Comparison of ENCODE assay signal across 17 mouse cellular contexts in genomic region chr16:96408064-96408465, GRCm38 (mm10). TPM values are rescaled to one million over a fixed set of nuclear protein-coding genes. Genes with fewer than 3 reads are reported as not detected.
DNase-seq lines count a peak whose midpoint lies in the region; ATAC-seq and TF ChIP-seq lines count a peak whose summit lies in the region.
"Had no signal": no experiment of that assay in that cellular context is flagged by ENCODE, and none has a peak within 500 bp of the region (broad histone marks: within the 10 kb centered on the region; RNA-seq: fewer than 3 reads in every experiment).

No protein-coding gene starts in this region.

- no peak overlapping the region for H3K4me2 ChIP-seq in hindbrain, embryonic 13.5 days
- H3K4me2 ChIP-seq in stomach, postnatal 0 days (replicated peaks; ENCODE audit: low read depth): no peak overlapping the region
- H3K4me2 ChIP-seq: midbrain, embryonic 15.5 days; neural tube, embryonic 15.5 days had no signal

- no peak for TF ChIP-seq EP300 in stomach, postnatal 0 days (optimal IDR thresholded peaks at IDR 0.05)

- ATAC-seq in hindbrain, embryonic 13.5 days (ENCODE audit: low FRiP score): no peak
- peak; percentile 64 for ATAC-seq in stomach, postnatal 0 days (ENCODE audit: low FRiP score, low TSS enrichment)
- ATAC-seq in megakaryocyte progenitor cell, adult 5-6 weeks (replicated peaks; ENCODE audit: poor library complexity): no peak
- ATAC-seq: intestine, postnatal 0 days; midbrain, embryonic 15.5 days had no signal

- H3K27ac ChIP-seq in hindbrain, embryonic 10.5 days: no peak overlapping the region
- no peak overlapping the region for H3K27ac ChIP-seq in hindbrain, embryonic 13.5 days
- H3K27ac ChIP-seq in stomach, postnatal 0 days (replicated peaks): no peak overlapping the region
- H3K27ac ChIP-seq: midbrain, embryonic 15.5 days; neural tube, embryonic 15.5 days had no signal

- WGBS in hindbrain, embryonic 10.5 days: 32% methylated on average over 4 of the region's 4 CpGs
- WGBS in hindbrain, embryonic 13.5 days: 19% methylated on average over 4 of the region's 4 CpGs
- 3% methylated on average over 4 of the region's 4 CpGs for WGBS in stomach, postnatal 0 days

- peaks cover 6% of the 10 kb centered on the region for H3K4me1 ChIP-seq in hindbrain, embryonic 10.5 days (replicated peaks)
- H3K4me1 ChIP-seq in hindbrain, embryonic 13.5 days (replicated peaks): 0 out of 2 replicates have a peak, but pooled peaks cover 4% of the 10 kb centered on the region
- no peaks in the 10 kb centered on the region for H3K4me1 ChIP-seq in stomach, postnatal 0 days (replicated peaks; ENCODE audit: control insufficient read depth, insufficient read depth)
- H3K4me1 ChIP-seq: midbrain, embryonic 15.5 days; neural tube, embryonic 15.5 days had no signal

- TF ChIP-seq CTCF in stomach, postnatal 0 days (IDR thresholded peaks at IDR 0.05; ENCODE audit: low read depth): no peak

- H3K27me3 ChIP-seq in hindbrain, embryonic 10.5 days (ENCODE audit: insufficient read depth, poor library complexity, severe bottlenecking): no peaks in the 10 kb centered on the region
- no peaks in the 10 kb centered on the region for H3K27me3 ChIP-seq in hindbrain, embryonic 13.5 days
- no peaks in the 10 kb centered on the region for H3K27me3 ChIP-seq in stomach, postnatal 0 days (ENCODE audit: control insufficient read depth, insufficient read depth, low read length)
- H3K27me3 ChIP-seq: midbrain, embryonic 15.5 days; neural tube, embryonic 15.5 days had no signal

- H3K36me3 ChIP-seq in hindbrain, embryonic 10.5 days: no peaks in the 10 kb centered on the region
- H3K36me3 ChIP-seq in hindbrain, embryonic 13.5 days: no peaks in the 10 kb centered on the region
- no peaks in the 10 kb centered on the region for H3K36me3 ChIP-seq in stomach, postnatal 0 days (ENCODE audit: control insufficient read depth, insufficient read depth, low read length)
- H3K36me3 ChIP-seq: midbrain, embryonic 15.5 days; neural tube, embryonic 15.5 days had no signal

- DNase-seq in cerebellum, postnatal 14 days: peak; percentile 24 to 26
- DNase-seq in cerebellum, adult 9-10 months: no peak
- DNase-seq in hindbrain, embryonic 10.5 days (ENCODE audit: low spot score): peak; percentile 6
- DNase-seq in urinary bladder, postnatal 14 days (ENCODE audit: low spot score): peak; percentile 12
- DNase-seq in urinary bladder, adult 2 months (ENCODE audit: low spot score): no peak
- DNase-seq in stomach, postnatal 0 days (ENCODE audit: low spot score): peak; percentile 22
- DNase-seq: B cell, adult 2 months; lung, adult 18-20 months; right cerebral cortex, postnatal 25 days; thymus, adult 2 months had no signal

- H3K4me3 ChIP-seq in hindbrain, embryonic 10.5 days: no peak overlapping the region
- no peak overlapping the region for H3K4me3 ChIP-seq in hindbrain, embryonic 13.5 days
- H3K4me3 ChIP-seq in stomach, postnatal 0 days (ENCODE audit: low read depth, low read length): no peak overlapping the region
- H3K4me3 ChIP-seq: midbrain, embryonic 15.5 days; neural tube, embryonic 15.5 days had no signal

- no peaks in the 10 kb centered on the region for H3K9me3 ChIP-seq in hindbrain, embryonic 10.5 days
- no peaks in the 10 kb centered on the region for H3K9me3 ChIP-seq in hindbrain, embryonic 13.5 days
- no peaks in the 10 kb centered on the region for H3K9me3 ChIP-seq in stomach, postnatal 0 days (ENCODE audit: control insufficient read depth, low read length)
- H3K9me3 ChIP-seq: midbrain, embryonic 15.5 days; neural tube, embryonic 15.5 days had no signal

- H3K9ac ChIP-seq in hindbrain, embryonic 13.5 days: no peak overlapping the region
- no peak overlapping the region for H3K9ac ChIP-seq in stomach, postnatal 0 days (ENCODE audit: low read length)
- H3K9ac ChIP-seq: midbrain, embryonic 15.5 days; neural tube, embryonic 15.5 days had no signal

RNA-seq across cellular contexts. Expression of gene Itgb2l, which starts 35.4 kb away (rescaled TPM):
- polyA plus RNA-seq in hindbrain, embryonic 10.5 days (2016; fragmentation: Nextera tagmentation; extraction: Ambion mirVana): not detected in 2 replicates
- polyA plus RNA-seq in hindbrain, embryonic 13.5 days (2015; fragmentation: Nextera tagmentation; extraction: Ambion mirVana): not detected in 2 replicates
- 0.06 and 0.21 TPM in 2 replicates for polyA plus RNA-seq in urinary bladder, adult 2 months (2012; rRNA removed)
- polyA plus RNA-seq in stomach, postnatal 0 days (2015; fragmentation: Nextera tagmentation; extraction: Ambion mirVana): 0.19 and 0.23 TPM in 2 replicates
- total RNA-seq in megakaryocyte progenitor cell, adult 5-6 weeks (2015): 4.5 and 6.3 TPM in 2 replicates
- total RNA-seq in megakaryocyte progenitor cell, adult 5-6 weeks (2017): 8.2 and 9.5 TPM in 2 replicates
- total RNA-seq: adrenal gland, adult 18-20 months; gastrocnemius, adult 8-10 months had no signal
- polyA plus RNA-seq: midbrain, embryonic 15.5 days had no signal

RNA-seq across cellular contexts. Expression of gene Pcp4, which starts 59.3 kb away (rescaled TPM):
- 6.5 and 35.1 TPM in 2 replicates for polyA plus RNA-seq in hindbrain, embryonic 10.5 days (2016; fragmentation: Nextera tagmentation; extraction: Ambion mirVana)
- polyA plus RNA-seq in hindbrain, embryonic 13.5 days (2015; fragmentation: Nextera tagmentation; extraction: Ambion mirVana): 214 TPM in 2 replicates
- 419 and 563 TPM in 2 replicates for polyA plus RNA-seq in urinary bladder, adult 2 months (2012; rRNA removed)
- 64.5 and 71.2 TPM in 2 replicates for polyA plus RNA-seq in stomach, postnatal 0 days (2015; fragmentation: Nextera tagmentation; extraction: Ambion mirVana)
- not detected in 2 replicates for total RNA-seq in megakaryocyte progenitor cell, adult 5-6 weeks (2015)
- total RNA-seq in megakaryocyte progenitor cell, adult 5-6 weeks (2017): not detected in 2 replicates
- total RNA-seq: gastrocnemius, adult 8-10 months had no signal
- polyA plus RNA-seq: thymus, adult 2 months had no signal

Comparison
In these comparisons a context has a peak if more than half of its experiments do, and no peak if none do; other contexts are left out.
1. DNase-seq: peak in cerebellum, postnatal 14 days (2 of 2), hindbrain, embryonic 10.5 days (single experiment), urinary bladder, postnatal 14 days (single experiment) and stomach, postnatal 0 days (single experiment); none in cerebellum, adult 9-10 months (single experiment) and urinary bladder, adult 2 months (single experiment).